Mouse (Mus musculus) kidney, postnatal 14 days (tissue): ENCODE results near the gene Mapk1ip1l.

Source experiments
- DNase-seq: peaks from one replicate; pipeline ENCODE4 v3.0.0; 2022; ENCODE audit warnings: mixed read lengths

Mapk1ip1l gene

GRCm38 (mm10) chr14:47364742-47365449 lies 66.8 kb downstream of the Mapk1ip1l start:
- DNase-seq = no peak

- DNase-seq = peak; percentile 33
These were observed 68.8 kb downstream of the Mapk1ip1l start for GRCm38 (mm10) chr14:47366881-47367321.

DNA sequence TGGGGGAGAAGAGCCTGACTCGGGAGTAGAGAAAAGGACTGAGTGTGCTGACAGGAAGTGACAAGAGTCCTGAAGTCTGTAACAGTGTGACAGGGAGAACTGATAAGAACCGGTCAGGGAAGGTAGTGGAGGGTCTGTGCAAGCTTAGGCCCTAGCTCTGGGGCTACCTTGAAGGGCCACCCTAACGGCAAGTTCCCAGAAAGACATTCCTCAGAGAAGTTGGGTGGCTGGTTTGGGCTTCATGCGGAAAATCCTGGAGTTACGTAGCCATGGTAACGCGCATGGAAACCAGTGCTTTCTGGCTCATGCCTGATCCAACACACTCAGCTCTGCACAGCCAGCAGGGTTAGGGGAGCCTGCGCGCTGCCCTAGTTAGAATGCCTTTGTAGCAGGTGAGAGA lies 69.4 kb downstream of the Mapk1ip1l start, which contains the start of gene Lgals3:
TSS of gene Lgals3 (plus strand) at position 291 of the 400 bp plus-strand sequence.
- DNase-seq = peak; percentile 74

GRCm38 (mm10) chr14:47369741-47370140 lies 71.7 kb downstream of the Mapk1ip1l start:
- no peak for DNase-seq

DNA sequence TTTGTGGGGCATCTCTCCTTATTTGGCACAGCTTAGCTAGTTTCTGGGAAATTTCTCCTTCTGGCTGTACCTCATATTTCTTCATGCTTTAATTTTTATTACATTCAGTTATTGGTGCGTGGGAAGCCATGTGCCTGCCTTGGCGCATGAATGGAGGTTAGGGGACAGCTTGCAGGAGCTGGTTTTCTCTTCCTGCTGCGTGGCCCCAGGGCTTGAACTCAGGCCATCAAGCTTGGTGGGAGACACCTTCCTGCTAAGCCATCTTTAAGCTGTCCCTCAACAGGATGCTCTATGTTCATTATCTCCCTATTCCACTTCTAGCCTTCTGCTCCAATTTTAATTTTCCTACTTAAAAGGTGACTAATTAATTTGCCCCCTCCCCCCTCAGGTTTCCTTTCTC lies 72.7 kb downstream of the Mapk1ip1l start:
- DNase-seq = no peak

DNA sequence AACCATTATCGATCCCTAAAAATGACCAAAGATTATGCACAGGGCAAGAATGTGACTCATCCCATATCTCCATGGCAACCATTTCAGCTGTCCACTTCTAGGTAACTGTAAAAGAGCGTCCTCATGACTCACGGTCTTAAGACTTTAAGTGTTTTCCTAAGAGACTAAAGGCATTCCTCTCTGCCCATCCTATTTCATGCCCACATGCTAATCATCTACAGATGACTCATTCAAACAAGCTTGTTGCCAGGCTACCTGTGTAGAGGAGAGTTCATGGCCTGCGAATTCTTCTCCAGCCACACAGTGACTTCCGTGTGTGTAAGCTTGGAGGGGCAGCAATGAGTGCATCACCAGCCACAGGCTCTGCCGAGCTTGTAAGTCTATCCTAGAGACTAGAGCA lies 73.6 kb downstream of the Mapk1ip1l start:
- peak; percentile 17 for DNase-seq
